Mouse (Mus musculus): ENCODE data around the gene Ets2. TPM values are rescaled to one million over a fixed set of nuclear protein-coding genes. Genes with fewer than 3 reads are reported as not detected.
"Not testable (repeated sequence)": the region's sequence is repeated elsewhere in the genome, so short reads cannot be mapped to it uniquely, and the experiment has no call there.

Gene Ets2
- polyA plus RNA-seq, 1 experiment from 2014 or later, result 29.8 TPM

- Histone ChIP-seq H3K9me3 (ENCODE audit: control insufficient read depth, low read length) (no peaks in the 10 kb centered on the region), H3K27ac (ENCODE audit: low read depth, low read length) (no peak overlapping the region), H3K9ac (ENCODE audit: low read depth, low read length) (peak overlapping the region; percentile 9; the same call in 1 of the 2 replicates), H3K36me3 (ENCODE audit: control insufficient read depth, insufficient read depth, low read length) (peaks cover 14% of the 10 kb centered on the region), H3K27me3 (replicated peaks; ENCODE audit: control insufficient read depth, insufficient read depth, low read length) (no peaks in the 10 kb centered on the region), H3K4me2 (peak overlapping the region; percentile 92), H3K4me1 (replicated peaks; ENCODE audit: control insufficient read depth, insufficient read depth, low read length) (peaks cover 10% of the 10 kb centered on the region), H3K4me3 (ENCODE audit: low read depth, low read length) (peak overlapping the region; percentile 22)
- DNase-seq (ENCODE audit: low spot score) (no peak), ATAC-seq (replicated peaks; ENCODE audit: low FRiP score) (no peak)
- 83% methylated on average over 10 of the region's 10 CpGs for WGBS
Observed at GRCm38 (mm10) chr16:95704662-95705330, 2.9 kb downstream of the Ets2 start.

DNA sequence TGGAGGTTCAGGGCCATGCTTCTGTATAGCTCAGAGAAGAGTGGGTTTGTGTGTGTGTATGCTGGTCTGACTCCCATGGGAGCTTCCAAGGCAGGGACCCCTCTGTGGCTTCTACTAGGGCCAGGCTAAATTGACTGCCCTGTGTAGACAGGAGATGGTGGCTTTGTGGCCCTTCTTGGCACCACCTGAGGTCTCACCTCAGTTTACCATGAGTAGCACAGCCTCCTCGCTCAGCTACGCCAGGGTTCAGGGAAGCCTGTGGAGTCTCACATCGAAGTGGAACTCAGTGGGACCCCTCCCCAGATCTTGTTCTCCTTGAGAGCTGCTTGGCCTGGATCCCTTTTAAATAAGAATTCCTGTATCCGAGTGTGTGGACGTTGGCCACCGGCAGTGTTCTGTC lies 3.9 kb downstream of the Ets2 start:
- H3K9me3 ChIP-seq (ENCODE audit: control insufficient read depth, low read length), result no peaks in the 10 kb centered on the region
- H3K9ac ChIP-seq (ENCODE audit: low read depth, low read length), result no peak overlapping the region
- no peaks in the 10 kb centered on the region for H3K27me3 ChIP-seq (replicated peaks; ENCODE audit: control insufficient read depth, insufficient read depth, low read length)
- H3K4me1 ChIP-seq (replicated peaks; ENCODE audit: control insufficient read depth, insufficient read depth, low read length), result peaks cover 10% of the 10 kb centered on the region
- DNase-seq (ENCODE audit: low spot score) (no peak), ATAC-seq (replicated peaks; ENCODE audit: low FRiP score) (no peak)
- no peak overlapping the region for H3K4me3 ChIP-seq (ENCODE audit: low read depth, low read length)
- WGBS, result 90% methylated on average over 6 of the region's 6 CpGs
- H3K27ac ChIP-seq (ENCODE audit: low read depth, low read length), result no peak overlapping the region
- H3K4me2 ChIP-seq, result peak overlapping the region; percentile 23
- peaks cover 24% of the 10 kb centered on the region for H3K36me3 ChIP-seq (ENCODE audit: control insufficient read depth, insufficient read depth, low read length)

DNA sequence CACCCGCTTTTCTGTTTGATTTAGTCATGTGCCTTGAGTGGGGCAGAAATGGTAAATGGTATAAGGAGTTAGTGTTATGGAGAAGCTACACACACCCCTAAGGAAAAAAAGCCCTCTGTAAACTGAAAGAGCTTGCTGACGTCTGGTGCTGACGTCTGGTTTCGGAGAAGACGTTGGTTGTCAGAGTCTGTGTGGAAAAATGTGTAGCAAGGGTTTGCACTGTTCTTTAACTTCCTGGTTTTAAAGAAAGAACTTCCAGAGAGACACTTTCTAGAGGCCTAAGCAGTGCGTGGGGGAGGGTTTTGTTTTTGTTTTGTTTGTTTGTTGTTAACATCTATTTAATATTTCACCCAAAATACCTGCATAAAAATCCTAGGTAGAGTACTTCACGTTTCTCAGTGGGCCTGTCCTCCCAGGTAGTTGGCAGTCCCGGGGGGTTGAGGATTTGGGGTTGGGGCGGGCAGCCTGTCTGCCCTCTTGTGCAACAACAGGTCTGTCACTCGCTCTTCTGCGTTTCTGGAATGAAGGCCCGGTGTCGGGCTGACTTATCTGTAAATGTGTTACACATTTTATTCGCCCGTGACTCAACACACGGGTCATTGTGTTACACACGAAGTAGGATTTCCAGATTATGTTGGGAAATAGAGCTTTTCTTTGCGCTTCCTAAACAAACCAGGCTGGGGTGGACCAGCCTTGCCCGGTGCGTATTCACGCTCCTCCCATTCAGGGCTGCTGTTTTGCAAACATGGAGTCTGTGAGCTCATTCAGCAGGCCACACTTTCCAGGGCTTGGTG lies 6.5 kb downstream of the Ets2 start:
- ATAC-seq (replicated peaks; ENCODE audit: low FRiP score), result no peak

DNA sequence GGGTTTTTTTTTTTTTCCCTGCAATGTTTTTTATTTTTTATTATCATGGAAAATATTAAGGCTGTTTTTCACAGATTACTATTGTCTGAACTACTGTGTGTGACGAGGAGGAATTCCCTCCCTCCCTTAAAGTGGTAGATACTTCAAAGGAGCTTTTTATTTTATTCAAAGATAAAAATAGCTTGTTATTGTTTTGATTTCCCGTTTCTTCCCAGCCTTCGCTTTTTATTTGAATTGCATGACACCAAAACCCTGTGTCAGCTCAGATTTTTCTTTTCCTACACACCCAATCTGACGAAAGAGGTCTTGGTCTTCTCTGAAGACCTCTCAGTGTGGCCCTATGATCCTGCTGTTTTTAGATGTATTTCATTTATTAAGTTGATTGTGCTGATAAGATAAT lies 7.3 kb downstream of the Ets2 start:
- Histone ChIP-seq H3K27ac (ENCODE audit: low read depth, low read length) (no peak overlapping the region), H3K36me3 (ENCODE audit: control insufficient read depth, insufficient read depth, low read length) (peaks cover 44% of the 10 kb centered on the region), H3K4me1 (replicated peaks; ENCODE audit: control insufficient read depth, insufficient read depth, low read length) (peaks cover 7% of the 10 kb centered on the region), H3K9me3 (ENCODE audit: control insufficient read depth, low read length) (no peaks in the 10 kb centered on the region), H3K27me3 (replicated peaks; ENCODE audit: control insufficient read depth, insufficient read depth, low read length) (no peaks in the 10 kb centered on the region), H3K4me3 (ENCODE audit: low read depth, low read length) (no peak overlapping the region), H3K4me2 (no peak overlapping the region), H3K9ac (ENCODE audit: low read depth, low read length) (no peak overlapping the region)
- no peak for DNase-seq (ENCODE audit: low spot score)
- ATAC-seq (replicated peaks; ENCODE audit: low FRiP score), result no peak
- WGBS, result 85% methylated on average over 4 of the region's 4 CpGs

More for the DNA sequence above, 6.5 kb downstream of the Ets2 start:
- no peak overlapping the region for H3K4me2 ChIP-seq
- no peak overlapping the region for H3K4me3 ChIP-seq (ENCODE audit: low read depth, low read length)
- H3K4me1 ChIP-seq (replicated peaks; ENCODE audit: control insufficient read depth, insufficient read depth, low read length), result peaks cover 10% of the 10 kb centered on the region
- H3K9ac ChIP-seq (ENCODE audit: low read depth, low read length), result no peak overlapping the region
- 74% methylated on average over 21 of the region's 21 CpGs for whole genome bisulfite sequencing
- H3K27me3 ChIP-seq (replicated peaks; ENCODE audit: control insufficient read depth, insufficient read depth, low read length), result no peaks in the 10 kb centered on the region
- H3K27ac ChIP-seq (ENCODE audit: low read depth, low read length), result no peak overlapping the region
- H3K9me3 ChIP-seq (ENCODE audit: control insufficient read depth, low read length), result no peaks in the 10 kb centered on the region
- DNase-seq (ENCODE audit: low spot score), result no peak
- H3K36me3 ChIP-seq (ENCODE audit: control insufficient read depth, insufficient read depth, low read length), result peaks cover 39% of the 10 kb centered on the region

DNA sequence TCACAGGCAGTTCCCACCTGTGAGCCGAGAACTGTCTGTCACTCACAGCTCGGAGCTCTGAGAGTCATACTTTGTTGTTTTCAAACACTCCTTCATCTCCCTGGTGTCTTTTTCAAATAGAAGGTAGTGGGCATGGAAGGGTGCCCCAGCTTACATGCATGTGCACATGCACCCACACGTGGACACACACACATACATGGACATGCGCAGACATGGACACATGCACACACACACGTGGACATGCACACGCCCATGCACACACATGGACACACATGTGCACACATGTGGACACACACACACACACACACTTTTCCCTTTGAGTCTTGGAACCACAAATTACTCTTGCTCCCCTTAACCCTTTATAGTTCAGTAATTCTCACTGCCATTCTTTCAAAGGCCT lies 8.3 kb downstream of the Ets2 start:
- Histone ChIP-seq H3K4me3 (ENCODE audit: low read depth, low read length) (no peak overlapping the region), H3K4me1 (replicated peaks; ENCODE audit: control insufficient read depth, insufficient read depth, low read length) (no peaks in the 10 kb centered on the region; the same call in 1 of the 2 replicates), H3K27ac (ENCODE audit: low read depth, low read length) (no peak overlapping the region), H3K36me3 (ENCODE audit: control insufficient read depth, insufficient read depth, low read length) (peaks cover 54% of the 10 kb centered on the region), H3K9ac (ENCODE audit: low read depth, low read length) (no peak overlapping the region), H3K27me3 (replicated peaks; ENCODE audit: control insufficient read depth, insufficient read depth, low read length) (no peaks in the 10 kb centered on the region), H3K9me3 (ENCODE audit: control insufficient read depth, low read length) (no peaks in the 10 kb centered on the region), H3K4me2 (no peak overlapping the region)
- DNase-seq (ENCODE audit: low spot score), result no peak
- no peak for ATAC-seq (replicated peaks; ENCODE audit: low FRiP score)
- 91% methylated on average over 6 of the region's 6 CpGs for WGBS

- ATAC-seq (replicated peaks; ENCODE audit: low FRiP score), result no peak
Observed at GRCm38 (mm10) chr16:95712121-95712520, 10.2 kb downstream of the Ets2 start.

GRCm38 (mm10) chr16:95713077-95713476 lies 11.2 kb downstream of the Ets2 start:
- H3K4me2 ChIP-seq; H3K9ac ChIP-seq (ENCODE audit: low read depth, low read length); H3K9me3 ChIP-seq (ENCODE audit: control insufficient read depth, low read length); DNase-seq (ENCODE audit: low spot score); ATAC-seq (replicated peaks; ENCODE audit: low FRiP score); H3K27me3 ChIP-seq (replicated peaks; ENCODE audit: control insufficient read depth, insufficient read depth, low read length); H3K27ac ChIP-seq (ENCODE audit: low read depth, low read length); H3K4me1 ChIP-seq (replicated peaks; ENCODE audit: control insufficient read depth, insufficient read depth, low read length); H3K4me3 ChIP-seq (ENCODE audit: low read depth, low read length): not testable (repeated sequence)
- peaks cover 73% of the 10 kb centered on the region for H3K36me3 ChIP-seq (ENCODE audit: control insufficient read depth, insufficient read depth, low read length)
- WGBS, result 74% methylated on average over 2 of the region's 2 CpGs

More at GRCm38 (mm10) chr16:95712121-95712520, 10.2 kb downstream of the Ets2 start:
- Histone ChIP-seq H3K4me2 (no peak overlapping the region), H3K27me3 (replicated peaks; ENCODE audit: control insufficient read depth, insufficient read depth, low read length) (no peaks in the 10 kb centered on the region), H3K36me3 (ENCODE audit: control insufficient read depth, insufficient read depth, low read length) (peaks cover 64% of the 10 kb centered on the region), H3K9ac (ENCODE audit: low read depth, low read length) (no peak overlapping the region), H3K4me3 (ENCODE audit: low read depth, low read length) (no peak overlapping the region), H3K27ac (ENCODE audit: low read depth, low read length) (no peak overlapping the region), H3K9me3 (ENCODE audit: control insufficient read depth, low read length) (no peaks in the 10 kb centered on the region), H3K4me1 (replicated peaks; ENCODE audit: control insufficient read depth, insufficient read depth, low read length) (no peaks in the 10 kb centered on the region; the same call in 1 of the 2 replicates)
- WGBS, result 90% methylated on average over 10 of the region's 10 CpGs
- no peak for DNase-seq (ENCODE audit: low spot score)

DNA sequence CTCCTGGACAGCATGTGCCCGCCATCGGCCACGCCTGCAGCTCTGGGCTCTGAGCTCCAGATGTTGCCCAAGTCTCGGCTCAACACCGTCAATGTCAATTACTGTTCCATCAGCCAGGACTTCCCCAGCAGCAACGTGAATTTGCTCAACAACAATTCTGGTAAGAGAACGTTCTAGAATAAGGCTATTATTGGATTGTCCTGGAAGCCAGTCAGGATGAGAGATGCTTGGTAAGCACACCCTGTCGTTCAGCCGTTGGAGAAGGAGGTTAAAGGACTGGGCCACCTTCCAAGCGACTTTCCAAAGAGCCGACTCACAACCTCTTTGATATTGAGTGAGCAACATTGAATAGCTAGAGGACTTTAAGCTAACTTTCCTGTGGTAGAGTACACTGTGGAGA lies 13.2 kb downstream of the Ets2 start:
- peaks cover 78% of the 10 kb centered on the region for H3K36me3 ChIP-seq (ENCODE audit: control insufficient read depth, insufficient read depth, low read length)
- H3K9ac ChIP-seq (ENCODE audit: low read depth, low read length), result no peak overlapping the region
- no peak overlapping the region for H3K27ac ChIP-seq (ENCODE audit: low read depth, low read length)
- DNase-seq (ENCODE audit: low spot score) (no peak), ATAC-seq (replicated peaks; ENCODE audit: low FRiP score) (no peak)
- H3K4me1 ChIP-seq (replicated peaks; ENCODE audit: control insufficient read depth, insufficient read depth, low read length), result no peaks in the 10 kb centered on the region
- whole genome bisulfite sequencing, result 92% methylated on average over 11 of the region's 11 CpGs
- H3K4me2 ChIP-seq, result no peak overlapping the region
- no peak overlapping the region for H3K4me3 ChIP-seq (ENCODE audit: low read depth, low read length)
- no peaks in the 10 kb centered on the region for H3K9me3 ChIP-seq (ENCODE audit: control insufficient read depth, low read length)
- no peaks in the 10 kb centered on the region for H3K27me3 ChIP-seq (replicated peaks; ENCODE audit: control insufficient read depth, insufficient read depth, low read length)

Data from liver, embryonic 11.5 days (tissue).